Mouse (Mus musculus) embryonic facial prominence, embryonic 14.5 days (tissue): Measurements from ENCODE around the gene Cux1. TPM values are rescaled to one million over a fixed set of nuclear protein-coding genes. Genes with fewer than 3 reads are reported as not detected.

Source experiments
- ATAC-seq: fragments of 200-750 bp; cut with Nextera tagmentation; 2 replicates; pipeline ENCODE4 v1.8.0; 2017; ENCODE audit warnings: low read depth, moderate number of reproducible peaks, moderate TSS enrichment
- DNase-seq: peaks from one replicate; pipeline ENCODE4 v3.0.0-alpha.2; 2015; ENCODE audit warnings: low spot score
- H3K27ac ChIP-seq: fragments of 300-500 bp; sonication (generic); replicated peaks from 2 replicates; pipeline ENCODE4 v1.5.1; 2014; ENCODE audit warnings: low read depth, mild to moderate bottlenecking, low read length, moderate library complexity
- H3K27me3 ChIP-seq: fragments of 300-500 bp; sonication (generic); replicated peaks from 2 replicates; pipeline ENCODE4 v1.6.1; 2014; ENCODE audit warnings: low read length; ENCODE audit not compliant: control insufficient read depth, insufficient read depth
- H3K36me3 ChIP-seq: fragments of 300-500 bp; sonication (generic); 2 replicates; pipeline ENCODE4 v1.6.1; 2014; ENCODE audit warnings: low read length, mixed read lengths; ENCODE audit not compliant: control insufficient read depth, insufficient read depth
- H3K4me1 ChIP-seq: fragments of 300-500 bp; sonication (generic); 2 replicates; pipeline ENCODE4 v1.6.1; 2014; ENCODE audit warnings: antibody characterized with exemption, low read length; ENCODE audit not compliant: control insufficient read depth, insufficient read depth
- H3K4me2 ChIP-seq: fragments of 300-500 bp; sonication (generic); 2 replicates; pipeline ENCODE4 v1.6.1; 2014; ENCODE audit warnings: low read depth, mild to moderate bottlenecking, low read length, moderate library complexity, mixed read lengths
- H3K4me3 ChIP-seq: fragments of 300-500 bp; sonication (generic); 2 replicates; pipeline ENCODE4 v1.5.1; 2014; ENCODE audit warnings: low read depth, mild to moderate bottlenecking, low read length
- H3K9ac ChIP-seq: fragments of 300-500 bp; sonication (generic); 2 replicates; pipeline ENCODE4 v1.6.1; 2014; ENCODE audit warnings: low read depth, mild to moderate bottlenecking, low read length, moderate library complexity, mixed read lengths
- H3K9me3 ChIP-seq: fragments of 300-500 bp; sonication (generic); 2 replicates; pipeline ENCODE4 v1.6.1; 2016; ENCODE audit warnings: low read length; ENCODE audit not compliant: control insufficient read depth
- WGBS: fragments of 180-500 bp; shearing (Covaris S2); extraction: QIAGEN DNeasy Blood & Tissue Kit; methylation state at CpG from one replicate; pipeline ENCODE4 v1.1.7; 2014; 5-methylcytosine and 5-hydroxymethylcytosine counted together
- polyA plus RNA-seq: library from polyadenylated mRNA; unstranded; fragments of >200 nt; fragmentation: Nextera tagmentation; extraction: Ambion mirVana; gene quantifications from 2 replicates; pipeline ENCODE4 v1.2.1, GENCODE M21; 2014

The Cux1 gene
- polyA plus RNA-seq, 1 experiment from 2014 or later, result 60.6 TPM

GRCm38 (mm10) chr5:136487397-136488093 lies 79.7 kb downstream of the Cux1 start:
- peaks cover 9% of the 10 kb centered on the region; the same call in 1 of the 2 replicates for H3K36me3 ChIP-seq
- H3K9ac ChIP-seq, result no peak overlapping the region
- ATAC-seq (no peak), DNase-seq (no peak)
- no peak overlapping the region for H3K4me2 ChIP-seq
- no peaks in the 10 kb centered on the region for H3K27me3 ChIP-seq
- H3K4me3 ChIP-seq, result no peak overlapping the region
- 57% methylated on average over 11 of the region's 11 CpGs for WGBS
- peaks cover 9% of the 10 kb centered on the region for H3K4me1 ChIP-seq
- H3K27ac ChIP-seq, result no peak overlapping the region
- H3K9me3 ChIP-seq, result no peaks in the 10 kb centered on the region

- H3K9me3 ChIP-seq, result no peaks in the 10 kb centered on the region
- no peak overlapping the region for H3K9ac ChIP-seq
- H3K27ac ChIP-seq, result no peak overlapping the region
- ATAC-seq, result no peak
- no peak for DNase-seq
- no peak overlapping the region for H3K4me2 ChIP-seq
- H3K4me3 ChIP-seq, result no peak overlapping the region
- WGBS, result 85% methylated on average over 3 of the region's 3 CpGs
- peaks cover 9% of the 10 kb centered on the region for H3K4me1 ChIP-seq
- H3K27me3 ChIP-seq, result no peaks in the 10 kb centered on the region
- H3K36me3 ChIP-seq, result peaks cover 9% of the 10 kb centered on the region; the same call in 1 of the 2 replicates
These were observed 80.9 kb downstream of the Cux1 start for GRCm38 (mm10) chr5:136486401-136486800.

- Histone ChIP-seq H3K27me3 (no peaks in the 10 kb centered on the region), H3K4me2 (no peak overlapping the region)
These were observed 81.9 kb downstream of the Cux1 start for GRCm38 (mm10) chr5:136485397-136485796.

GRCm38 (mm10) chr5:136482434-136482833 lies 84.9 kb downstream of the Cux1 start:
- H3K9ac ChIP-seq, result no peak overlapping the region
- H3K4me1 ChIP-seq, result no peaks in the 10 kb centered on the region
- ATAC-seq, result no peak
- no peaks in the 10 kb centered on the region for H3K27me3 ChIP-seq
- H3K27ac ChIP-seq, result no peak overlapping the region
- H3K4me3 ChIP-seq, result no peak overlapping the region
- 67% methylated on average over 1 of the region's 1 CpGs for WGBS
- no peaks in the 10 kb centered on the region for H3K9me3 ChIP-seq
- DNase-seq, result no peak
- H3K4me2 ChIP-seq, result no peak overlapping the region
- peaks cover 9% of the 10 kb centered on the region; the same call in 1 of the 2 replicates for H3K36me3 ChIP-seq

More at GRCm38 (mm10) chr5:136485397-136485796, 81.9 kb downstream of the Cux1 start:
- WGBS, result 94% methylated on average over 6 of the region's 6 CpGs
- Histone ChIP-seq H3K4me1 (peaks cover 9% of the 10 kb centered on the region), H3K9me3 (no peaks in the 10 kb centered on the region), H3K27ac (no peak overlapping the region), H3K9ac (no peak overlapping the region), H3K36me3 (peaks cover 9% of the 10 kb centered on the region; the same call in 1 of the 2 replicates), H3K4me3 (no peak overlapping the region)
- DNase-seq (no peak), ATAC-seq (no peak)

GRCm38 (mm10) chr5:136480541-136480940 lies 86.7 kb downstream of the Cux1 start:
- WGBS, result 92% methylated on average over 7 of the region's 7 CpGs
- Histone ChIP-seq H3K4me3 (no peak overlapping the region), H3K27me3 (no peaks in the 10 kb centered on the region), H3K4me2 (no peak overlapping the region), H3K36me3 (peaks cover 9% of the 10 kb centered on the region; the same call in 1 of the 2 replicates), H3K27ac (no peak overlapping the region), H3K9me3 (no peaks in the 10 kb centered on the region), H3K9ac (no peak overlapping the region), H3K4me1 (no peaks in the 10 kb centered on the region)
- no peak for ATAC-seq
- no peak for DNase-seq

- no peak overlapping the region for H3K27ac ChIP-seq
- no peak overlapping the region for H3K4me3 ChIP-seq
- H3K4me2 ChIP-seq, result no peak overlapping the region
- no peaks in the 10 kb centered on the region for H3K4me1 ChIP-seq
- no peak overlapping the region for H3K9ac ChIP-seq
- ATAC-seq (no peak), DNase-seq (no peak)
- H3K36me3 ChIP-seq, result peaks cover 7% of the 10 kb centered on the region; the same call in 1 of the 2 replicates
- H3K9me3 ChIP-seq, result no peaks in the 10 kb centered on the region
- no peaks in the 10 kb centered on the region for H3K27me3 ChIP-seq
- 87% methylated on average over 4 of the region's 4 CpGs for WGBS
These were observed 87.5 kb downstream of the Cux1 start for GRCm38 (mm10) chr5:136479801-136480200.

GRCm38 (mm10) chr5:136479024-136479763 lies 88.1 kb downstream of the Cux1 start:
- Histone ChIP-seq H3K4me3 (no peak overlapping the region), H3K4me2 (no peak overlapping the region), H3K27me3 (no peaks in the 10 kb centered on the region), H3K9ac (no peak overlapping the region), H3K27ac (no peak overlapping the region), H3K36me3 (0 out of 2 replicates have a peak, but pooled peaks cover 2% of the 10 kb centered on the region), H3K9me3 (no peaks in the 10 kb centered on the region), H3K4me1 (no peaks in the 10 kb centered on the region)
- DNase-seq, result no peak
- no peak for ATAC-seq
- WGBS, result 78% methylated on average over 6 of the region's 6 CpGs

GRCm38 (mm10) chr5:136476272-136476671 lies 91.0 kb downstream of the Cux1 start:
- no peak overlapping the region for H3K9ac ChIP-seq
- 80% methylated on average over 3 of the region's 3 CpGs for WGBS

More at GRCm38 (mm10) chr5:136476272-136476671, 91.0 kb downstream of the Cux1 start:
- no peaks in the 10 kb centered on the region for H3K9me3 ChIP-seq
- no peaks in the 10 kb centered on the region for H3K36me3 ChIP-seq
- ATAC-seq (no peak), DNase-seq (no peak)
- no peak overlapping the region for H3K4me2 ChIP-seq
- H3K4me3 ChIP-seq, result no peak overlapping the region
- H3K4me1 ChIP-seq, result peaks cover 6% of the 10 kb centered on the region
- H3K27ac ChIP-seq, result no peak overlapping the region
- H3K27me3 ChIP-seq, result no peaks in the 10 kb centered on the region
